Mouse (Mus musculus) cerebellum, postnatal 10 days (tissue): ENCODE measurements at regions not wholly inside any gene's neighbourhood (a gene's known extent, or its start where the extent isn't known, plus 50 kb on each side); places are given as distances from the start of the nearest gene placed in this dataset.

Experiments
- DNase-seq, 2 experiments: peaks; one replicate each; pipeline ENCODE4 v3.0.0; 2021; ENCODE audit warnings: mixed read lengths in 2 of 2

GRCm38 (mm10) chr3:31389955-31390354 is 79.8 kb upstream of the Slc7a14 start:
- DNase-seq = no peak

- DNase-seq = no peak
These were observed 65.5 kb upstream of the Slc7a14 start for GRCm38 (mm10) chr3:31375678-31376077.

- DNase-seq = no peak
These were observed 63.9 kb upstream of the Slc7a14 start for GRCm38 (mm10) chr3:31374061-31374460.

- no peak for DNase-seq
These were observed 58.1 kb upstream of the Slc7a14 start for GRCm38 (mm10) chr3:31368259-31368658.
